Mouse (Mus musculus) MEL (cell line): Measurements from ENCODE around the gene Olfr70. TPM values are rescaled to one million over a fixed set of nuclear protein-coding genes. Genes with fewer than 3 reads are reported as not detected.

Source experiments
- DNase-seq: peaks from one replicate; pipeline ENCODE4 v3.0.0; 2011; ENCODE audit warnings: low read depth, low spot score
- H3K27ac ChIP-seq: 2 replicates; pipeline ENCODE4 v1.5.1; 2012; ENCODE audit warnings: low read depth, mild to moderate bottlenecking, control low read depth, low read length, moderate library complexity; ENCODE audit not compliant: control insufficient read depth
- H3K27me3 ChIP-seq, 2 experiments: fragments of 150-350 bp in 1 of 2; sonication (generic) in 1 of 2; 2 replicates each; pipeline ENCODE4 v1.6.1; 2012; ENCODE audit warnings: low read length in 2 of 2, mild to moderate bottlenecking in 2 of 2, improper control_type of control experiment in 1 of 2, moderate library complexity in 1 of 2; ENCODE audit not compliant: insufficient read depth in 2 of 2, control insufficient read depth in 1 of 2
- H3K36me3 ChIP-seq, 2 experiments: 2 replicates each; pipeline ENCODE4 v1.6.1; 2012 to 2014; ENCODE audit warnings: low read length in 2 of 2, improper control_type of control experiment in 1 of 2, inconsistent platforms in 1 of 2, mild to moderate bottlenecking in 1 of 2; ENCODE audit not compliant: insufficient read depth in 2 of 2, control insufficient read depth in 1 of 2
- H3K4me1 ChIP-seq, 2 experiments: fragments of 150-350 bp in 1 of 2; sonication (generic) in 1 of 2; 2 replicates each; pipeline ENCODE4 v1.6.1; 2012; ENCODE audit warnings: low read length in 2 of 2, improper control_type of control experiment in 1 of 2, mild to moderate bottlenecking in 1 of 2; ENCODE audit not compliant: insufficient read depth in 2 of 2, control insufficient read depth in 1 of 2
- H3K4me3 ChIP-seq, 2 experiments: fragments of 150-350 bp in 1 of 2; sonication (generic) in 1 of 2; 2 replicates each; pipeline ENCODE4 v1.5.1; 2012; ENCODE audit warnings: low read depth in 2 of 2, low read length in 2 of 2, mild to moderate bottlenecking in 2 of 2, moderate library complexity in 2 of 2, control low read depth in 1 of 2, improper control_type of control experiment in 1 of 2; ENCODE audit not compliant: control insufficient read depth in 1 of 2, insufficient read depth in 1 of 2
- H3K79me2 ChIP-seq: 2 replicates; pipeline ENCODE4 v1.6.1; 2012; ENCODE audit warnings: mild to moderate bottlenecking, low read length, moderate library complexity; ENCODE audit not compliant: control insufficient read depth, poor library complexity, insufficient read depth
- H3K9ac ChIP-seq: 2 replicates; pipeline ENCODE4 v1.6.1; 2012; ENCODE audit warnings: low read depth, mild to moderate bottlenecking, control low read depth, low read length, moderate library complexity; ENCODE audit not compliant: control insufficient read depth, poor library complexity, severe bottlenecking
- H3K9me3 ChIP-seq: fragments of 150-350 bp; sonication (generic); replicated peaks from 2 replicates; pipeline ENCODE4 v1.6.1; 2012; ENCODE audit warnings: mild to moderate bottlenecking, low read length, improper control_type of control experiment, moderate library complexity; ENCODE audit not compliant: insufficient read depth
- CTCF ChIP-seq, 3 experiments: IDR thresholded peaks in 2 of 3; conservative IDR thresholded peaks in 1 of 3; 2 replicates each; pipeline ENCODE4 v1.5.1; 2011 to 2012; ENCODE audit warnings: low read length in 3 of 3, low read depth in 2 of 3, mild to moderate bottlenecking in 2 of 3, improper control_type of control experiment in 1 of 3, inconsistent platforms in 1 of 3, mixed read lengths in 1 of 3, moderate library complexity in 1 of 3; ENCODE audit not compliant: control insufficient read depth in 1 of 3, insufficient read depth in 1 of 3, poor library complexity in 1 of 3, severe bottlenecking in 1 of 3
- E2F4 ChIP-seq: IDR thresholded peaks from 2 replicates; pipeline ENCODE4 v1.6.1; 2011; ENCODE audit warnings: low read depth, low read length, improper control_type of control experiment, borderline replicate concordance
- EP300 ChIP-seq, 2 experiments: IDR thresholded peaks; 2 replicates each; pipeline ENCODE4 v1.6.1; 2011; ENCODE audit warnings: improper control_type of control experiment in 2 of 2, low read length in 2 of 2, low read depth in 1 of 2, mild to moderate bottlenecking in 1 of 2
- GATA1 ChIP-seq: IDR thresholded peaks from 2 replicates; pipeline ENCODE4 v1.6.1; 2011; ENCODE audit warnings: low read depth, low read length, improper control_type of control experiment
- HCFC1 ChIP-seq: IDR thresholded peaks from 2 replicates; pipeline ENCODE4 v1.6.1; 2012; ENCODE audit warnings: low read depth, mild to moderate bottlenecking, inconsistent platforms, low read length, improper control_type of control experiment, moderate library complexity
- JUND ChIP-seq: IDR thresholded peaks from 2 replicates; pipeline ENCODE4 v1.6.1; 2011; ENCODE audit warnings: low read depth, mild to moderate bottlenecking, improper control_type of control experiment, low read length
- KAT2A ChIP-seq: conservative IDR thresholded peaks from 2 replicates; pipeline ENCODE4 v1.6.1; 2012; ENCODE audit warnings: low read depth, low read length, improper control_type of control experiment, inconsistent platforms
- MEF2A ChIP-seq: IDR thresholded peaks from 2 replicates; pipeline ENCODE4 v1.6.1; 2014; ENCODE audit warnings: low read depth, mild to moderate bottlenecking, inconsistent platforms, low read length, improper control_type of control experiment; ENCODE audit not compliant: poor library complexity, insufficient replicate concordance, severe bottlenecking; ENCODE audit errors: extremely low read depth
- POLR2AphosphoS2 ChIP-seq: IDR thresholded peaks from 2 replicates; pipeline ENCODE4 v1.6.1; 2011; ENCODE audit warnings: low read length, improper control_type of control experiment
- RAD21 ChIP-seq: IDR thresholded peaks from 2 replicates; pipeline ENCODE4 v1.6.1; 2011; ENCODE audit warnings: mild to moderate bottlenecking, low read depth, low read length, improper control_type of control experiment
- SIN3A ChIP-seq: IDR thresholded peaks from 2 replicates; pipeline ENCODE4 v1.6.1; 2012; ENCODE audit warnings: low read length, improper control_type of control experiment, inconsistent platforms
- TAL1 ChIP-seq: IDR thresholded peaks from 2 replicates; pipeline ENCODE4 v1.6.1; 2012; ENCODE audit warnings: mild to moderate bottlenecking, inconsistent platforms, low read length, moderate library complexity, mixed read lengths
- USF1 ChIP-seq: IDR thresholded peaks from 2 replicates; pipeline ENCODE4 v1.6.1; 2014; ENCODE audit warnings: low read depth, mild to moderate bottlenecking, inconsistent platforms, low read length, improper control_type of control experiment, moderate library complexity
- USF2 ChIP-seq, 2 experiments: IDR thresholded peaks; 2 replicates each; pipeline ENCODE4 v1.6.1; 2011 to 2012; ENCODE audit warnings: improper control_type of control experiment in 2 of 2, low read length in 2 of 2, borderline replicate concordance in 1 of 2, inconsistent platforms in 1 of 2, low read depth in 1 of 2, mild to moderate bottlenecking in 1 of 2; ENCODE audit not compliant: insufficient read depth in 1 of 2
- ZNF384 ChIP-seq: IDR thresholded peaks from 2 replicates; pipeline ENCODE4 v1.6.1; 2012; ENCODE audit warnings: low read depth, mild to moderate bottlenecking, inconsistent platforms, low read length, improper control_type of control experiment
- polyA plus RNA-seq, 2 experiments: library from polyadenylated mRNA; stranded (reverse) in 1 of 2; unstranded in 1 of 2; fragments of >175 nt in 1 of 2; fragments of >200 nt in 1 of 2; gene quantifications; 2 replicates each; pipeline versions ENCODE4 v1.2.1 to v1.2.4; 2012; ENCODE audit warnings: low replicate concordance in 2 of 2, low read depth in 1 of 2; ENCODE audit not compliant: insufficient read length in 2 of 2, insufficient read depth in 1 of 2, missing spikeins in 1 of 2
- total RNA-seq: library from RNA; depleted of rRNA; stranded (reverse); fragments of 300-350 nt; gene quantifications from 2 replicates; pipeline ENCODE4 v1.2.3, GENCODE M21; 2012

Olfr70 gene
- total and polyA plus RNA-seq, 3 experiments = not detected

- H3K36me3 ChIP-seq = no peaks in the 10 kb centered on the region
- TF ChIP-seq SIN3A (no peak), RAD21 (no peak), POLR2AphosphoS2 (no peak), USF1 (no peak), KAT2A (no peak), USF2 (IDR thresholded peaks at IDR 0.05; ENCODE audit: borderline replicate concordance in 1 of 2, insufficient read depth in 1 of 2, low read depth in 1 of 2, low read length in 2 of 2) (no peak), MEF2A (no peak), JUND (no peak), CTCF (IDR thresholded peaks at IDR 0.05 in 2 of 3, conservative IDR thresholded peaks at IDR 0.05 in 1 of 3; ENCODE audit: control insufficient read depth in 1 of 3, insufficient read depth in 1 of 3, low read depth in 2 of 3, low read length in 3 of 3, poor library complexity in 1 of 3, severe bottlenecking in 1 of 3) (no peak), GATA1 (no peak), E2F4 (no peak), ZNF384 (no peak), HCFC1 (no peak)
- TF ChIP-seq, all 39 proteins: peak for 0
- H3K9ac ChIP-seq = no peak overlapping the region
- DNase-seq = no peak
- no peaks in the 10 kb centered on the region for H3K9me3 ChIP-seq
- peaks cover 0 to 19% of the 10 kb centered on the region in 2 experiments; a peak in 2 of 4 replicates for H3K4me1 ChIP-seq
- no peak overlapping the region for H3K27ac ChIP-seq
- H3K79me2 ChIP-seq = no peaks in the 10 kb centered on the region
- H3K27me3 ChIP-seq = 0 out of 4 replicates have a peak, but pooled peaks cover 0 to 2% of the 10 kb centered on the region in 2 experiments
- no peak overlapping the region for H3K4me3 ChIP-seq
These were observed 30.2 kb upstream of the Olfr70 start for GRCm38 (mm10) chr4:43730750-43731297.

- H3K4me3 ChIP-seq = no peak within 1 kb of the TSS
These were observed 29.4 kb upstream of the Olfr70 start, which contains the start of gene Spaar for GRCm38 (mm10) chr4:43729794-43730550. Spaar (plus strand) TSS chr4:43730034.

More at GRCm38 (mm10) chr4:43729794-43730550, 29.4 kb upstream of the Olfr70 start, which contains the start of gene Spaar:
- TF ChIP-seq TAL1 (0 out of 2 replicates have a peak, but pooled peaks have one; percentile 11), EP300 (IDR thresholded peaks at IDR 0.05; ENCODE audit: low read depth in 1 of 2, low read length in 2 of 2) (no peak)
- TF ChIP-seq, all 39 proteins: peak for 1
- Histone ChIP-seq H3K36me3 (no peaks in the 10 kb centered on the region), H3K4me1 (peaks cover 0 to 19% of the 10 kb centered on the region in 2 experiments; a peak in 2 of 4 replicates), H3K9me3 (no peaks in the 10 kb centered on the region), H3K27ac (no peak within 1 kb of the TSS), H3K27me3 (0 out of 4 replicates have a peak, but pooled peaks cover 0 to 2% of the 10 kb centered on the region in 2 experiments), H3K9ac (no peak within 1 kb of the TSS), H3K79me2 (no peaks in the 10 kb centered on the region)
- peak; percentile 56 for DNase-seq
